In the genomic region with DNA sequence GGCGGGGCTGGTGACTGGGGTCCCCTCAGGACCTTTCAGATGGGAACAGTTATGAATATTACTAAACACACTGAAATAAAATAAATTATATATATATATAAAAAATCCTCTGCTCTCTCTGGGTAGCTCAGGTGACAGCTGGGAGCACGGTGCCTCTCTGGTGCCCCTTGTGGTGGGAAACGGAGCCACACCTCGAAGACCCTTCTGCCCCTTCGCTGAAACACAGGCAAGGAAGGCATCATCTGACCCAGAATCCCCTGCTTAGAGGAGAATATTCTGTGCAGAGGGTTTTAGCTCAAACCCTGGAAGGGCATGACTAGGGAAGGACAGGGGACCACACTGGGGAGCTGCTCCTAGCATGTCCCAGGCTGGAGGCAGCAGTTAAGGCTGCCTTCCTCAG, we compare ENCODE assay signal across 10 mouse cellular contexts.
DNase-seq lines count a peak whose midpoint lies in the region; ATAC-seq and TF ChIP-seq lines count a peak whose summit lies in the region.
"Had no signal": no experiment of that assay in that cellular context is flagged by ENCODE, and none has a peak within 500 bp of the region (broad histone marks: within the 10 kb centered on the region; RNA-seq: fewer than 3 reads in every experiment).

No protein-coding gene starts in this region.

- H3K9ac ChIP-seq in heart, adult 2 months (ENCODE audit: low read depth, low read length), result no peak overlapping the region
- no peak overlapping the region for H3K9ac ChIP-seq in heart, embryonic 11.5 days (ENCODE audit: low read depth, low read length)
- no peak overlapping the region for H3K9ac ChIP-seq in hindbrain, embryonic 14.5 days
- H3K9ac ChIP-seq: limb, embryonic 13.5 days; stomach, embryonic 15.5 days had no signal

- intact Hi-C loops in heart, adult 2 months (cut with DNase I), result no loop called here

- no peaks in the 10 kb centered on the region for H3K4me1 ChIP-seq in heart, adult 2 months (ENCODE audit: control insufficient read depth, insufficient read depth, low read length)
- H3K4me1 ChIP-seq in heart, embryonic 11.5 days (ENCODE audit: control insufficient read depth, insufficient read depth, low read length), result no peaks in the 10 kb centered on the region
- no peaks in the 10 kb centered on the region for H3K4me1 ChIP-seq in hindbrain, embryonic 14.5 days (replicated peaks; ENCODE audit: control insufficient read depth, insufficient read depth, low read length)
- H3K4me1 ChIP-seq: limb, embryonic 13.5 days; stomach, embryonic 15.5 days had no signal

- H3K27ac ChIP-seq in heart, adult 2 months, result no peak overlapping the region
- H3K27ac ChIP-seq in heart, embryonic 11.5 days (ENCODE audit: low read depth, low read length), result no peak overlapping the region
- H3K27ac ChIP-seq in hindbrain, embryonic 14.5 days, result no peak overlapping the region
- H3K27ac ChIP-seq: limb, embryonic 13.5 days; stomach, embryonic 15.5 days had no signal

- no peaks in the 10 kb centered on the region for H3K9me3 ChIP-seq in heart, embryonic 11.5 days (replicated peaks; ENCODE audit: control insufficient read depth, low read length)
- H3K9me3 ChIP-seq in hindbrain, embryonic 14.5 days (ENCODE audit: control insufficient read depth, low read length), result no peaks in the 10 kb centered on the region
- H3K9me3 ChIP-seq: limb, embryonic 13.5 days; stomach, embryonic 15.5 days had no signal

- TF ChIP-seq EP300 in heart, adult 2 months (IDR thresholded peaks at IDR 0.05; ENCODE audit: insufficient read depth, low read depth, low read length), result no peak

- H3K4me2 ChIP-seq in heart, embryonic 11.5 days, result no peak overlapping the region
- no peak overlapping the region for H3K4me2 ChIP-seq in hindbrain, embryonic 14.5 days (replicated peaks)
- H3K4me2 ChIP-seq: limb, embryonic 13.5 days; stomach, embryonic 15.5 days had no signal

- no peak for ATAC-seq in heart, embryonic 11.5 days (replicated peaks; ENCODE audit: insufficient number of reproducible peaks, low FRiP score, low TSS enrichment)
- ATAC-seq in hindbrain, embryonic 14.5 days (ENCODE audit: low FRiP score), result no peak; the same call in 1 of the 2 replicates

- WGBS in heart, adult 2 months, result 7% methylated on average over 5 of the region's 5 CpGs
- 8% methylated on average over 5 of the region's 5 CpGs for WGBS in heart, embryonic 11.5 days (ENCODE audit: insufficient replicate concordance)
- 8% methylated on average over 5 of the region's 5 CpGs for WGBS in hindbrain, embryonic 14.5 days

- DNase-seq in heart, adult 2 months, result peak in 1 of 2 experiments; percentile 19
- DNase-seq in A20 (ENCODE audit: low read depth, low spot score) (peak; percentile 41), WW6 (ENCODE audit: low read depth, low spot score) (peak; percentile 18)
- peak; percentile 58 for DNase-seq in hindbrain, embryonic 14.5 days (ENCODE audit: low spot score)
- DNase-seq in retina, embryonic 14.5 days (ENCODE audit: low spot score), result peak; percentile 80
- no peak for DNase-seq in layer of hippocampus, adult 18-20 months (ENCODE audit: low spot score in 2 of 2)
- DNase-seq in heart, adult 9 months (ENCODE audit: low spot score in 2 of 2), result no peak

- H3K4me3 ChIP-seq in heart, adult 2 months, result no peak overlapping the region
- no peak overlapping the region for H3K4me3 ChIP-seq in heart, embryonic 11.5 days (ENCODE audit: low read depth, low read length)
- H3K4me3 ChIP-seq in hindbrain, embryonic 14.5 days (replicated peaks; ENCODE audit: low read length), result no peak overlapping the region
- H3K4me3 ChIP-seq: limb, embryonic 13.5 days; stomach, embryonic 15.5 days had no signal

- H3K27me3 ChIP-seq in heart, adult 2 months (ENCODE audit: control insufficient read depth, insufficient read depth, low read length), result no peaks in the 10 kb centered on the region
- no peaks in the 10 kb centered on the region for H3K27me3 ChIP-seq in heart, embryonic 11.5 days (ENCODE audit: control insufficient read depth, insufficient read depth, low read length)
- no peaks in the 10 kb centered on the region for H3K27me3 ChIP-seq in hindbrain, embryonic 14.5 days (ENCODE audit: control insufficient read depth, insufficient read depth, low read length)
- H3K27me3 ChIP-seq: stomach, embryonic 15.5 days had no signal

- no peaks in the 10 kb centered on the region for H3K79me2 ChIP-seq in heart, adult 2 months (replicated peaks; ENCODE audit: control insufficient read depth, insufficient read depth, low read length)

- TF ChIP-seq POLR2A in heart, adult 2 months (IDR thresholded peaks at IDR 0.05; ENCODE audit: insufficient read depth, low read depth, low read length), result no peak

- H3K36me3 ChIP-seq in heart, adult 2 months (ENCODE audit: control insufficient read depth, insufficient read depth, low read length), result no peaks in the 10 kb centered on the region
- H3K36me3 ChIP-seq in heart, embryonic 11.5 days (ENCODE audit: control insufficient read depth, insufficient read depth, low read length), result no peaks in the 10 kb centered on the region
- H3K36me3 ChIP-seq in hindbrain, embryonic 14.5 days (replicated peaks; ENCODE audit: control insufficient read depth, insufficient read depth), result no peaks in the 10 kb centered on the region
- H3K36me3 ChIP-seq: limb, embryonic 13.5 days; stomach, embryonic 15.5 days had no signal

- TF ChIP-seq CTCF in heart, adult 2 months (IDR thresholded peaks at IDR 0.05), result peak; percentile 67

Comparison
In these comparisons a context has a peak if more than half of its experiments do, and no peak if none do; other contexts are left out.
1. DNase-seq: peak in A20 (single experiment), WW6 (single experiment), hindbrain, embryonic 14.5 days (single experiment) and retina, embryonic 14.5 days (single experiment); none in layer of hippocampus, adult 18-20 months (0 of 2) and heart, adult 9 months (0 of 2).